Mouse (Mus musculus): ENCODE measurements around the gene Zmiz1.

DNA sequence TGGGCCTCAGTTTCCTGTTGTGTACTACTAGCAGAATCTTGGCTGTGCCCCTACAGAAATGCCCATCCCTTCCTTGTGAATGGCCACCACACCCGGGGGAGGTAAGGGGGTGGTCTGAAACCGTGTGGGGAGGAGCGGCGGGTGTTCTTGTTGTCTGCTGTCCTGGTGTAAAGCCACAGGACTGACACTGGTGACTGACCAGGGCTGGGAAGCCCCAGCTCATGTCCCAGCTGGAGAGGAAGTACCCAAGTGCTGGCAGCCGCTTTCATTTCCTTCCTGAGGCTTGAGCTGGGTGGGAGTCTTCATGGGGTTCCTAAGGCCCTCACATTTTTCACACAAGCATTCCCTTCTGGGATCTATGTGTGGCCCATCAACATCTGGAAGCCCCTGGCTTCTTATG lies 155.7 kb downstream of the Zmiz1 start:
- no peak for TF ChIP-seq CTCF (IDR thresholded peaks at IDR 0.05; ENCODE audit: control insufficient read depth, insufficient read depth, insufficient read length)
- no peak for TF ChIP-seq MAX (IDR thresholded peaks at IDR 0.05)
- no peak for TF ChIP-seq CEBPB (IDR thresholded peaks at IDR 0.05; ENCODE audit: low read depth)
- no peak for TF ChIP-seq FOSL1 (IDR thresholded peaks at IDR 0.05; ENCODE audit: insufficient read depth, low read length, poor library complexity, severe bottlenecking)

All from C2C12 (cell line).